Mouse (Mus musculus) midbrain, embryonic 15.5 days (tissue): ENCODE measurements at regions not wholly inside any gene's neighbourhood (a gene's known extent, or its start where the extent isn't known, plus 50 kb on each side); places are given as distances from the start of the nearest gene placed in this dataset.

ENCODE experiments used
- ATAC-seq: fragments of 200-750 bp; cut with Nextera tagmentation; replicated peaks from 2 replicates; pipeline ENCODE4 v1.8.0; 2017; ENCODE audit warnings: moderate TSS enrichment
- H3K27ac ChIP-seq: fragments of 300-500 bp; sonication (generic); 2 replicates; pipeline ENCODE4 v1.5.1; 2015; ENCODE audit warnings: mild to moderate bottlenecking, inconsistent platforms
- H3K27me3 ChIP-seq: fragments of 300-500 bp; sonication (generic); replicated peaks from 2 replicates; pipeline ENCODE4 v1.6.1; 2015; ENCODE audit warnings: inconsistent platforms
- H3K36me3 ChIP-seq: fragments of 300-500 bp; sonication (generic); replicated peaks from 2 replicates; pipeline ENCODE4 v1.6.1; 2015; ENCODE audit warnings: inconsistent platforms
- H3K4me1 ChIP-seq: fragments of 300-500 bp; sonication (generic); 2 replicates; pipeline ENCODE4 v1.6.1; 2015; ENCODE audit warnings: inconsistent platforms
- H3K4me2 ChIP-seq: fragments of 300-500 bp; sonication (generic); 2 replicates; pipeline ENCODE4 v1.6.1; 2015; ENCODE audit warnings: inconsistent platforms, mild to moderate bottlenecking, moderate library complexity
- H3K4me3 ChIP-seq: fragments of 300-500 bp; sonication (generic); 2 replicates; pipeline ENCODE4 v1.5.1; 2015; ENCODE audit warnings: mild to moderate bottlenecking, inconsistent platforms
- H3K9ac ChIP-seq: fragments of 300-500 bp; sonication (generic); 2 replicates; pipeline ENCODE4 v1.6.1; 2015; ENCODE audit warnings: mild to moderate bottlenecking, inconsistent platforms
- H3K9me3 ChIP-seq: fragments of 300-500 bp; sonication (generic); 2 replicates; pipeline ENCODE4 v1.6.1; 2016; ENCODE audit warnings: inconsistent platforms
- WGBS: fragments of 180-500 bp; shearing (Covaris S2); methylation state at CpG from one replicate; pipeline ENCODE4 v1.1.7; 2015; ENCODE audit warnings: mixed read lengths; 5-methylcytosine and 5-hydroxymethylcytosine counted together

GRCm38 (mm10) chr10:21741575-21741974 lies 140.4 kb upstream of the Sgk1 start:
- H3K9me3 ChIP-seq, result no peaks in the 10 kb centered on the region
- H3K36me3 ChIP-seq, result no peaks in the 10 kb centered on the region
- 47% methylated on average over 8 of the region's 8 CpGs for WGBS
- H3K4me2 ChIP-seq, result no peak overlapping the region
- H3K4me3 ChIP-seq, result no peak overlapping the region
- 0 out of 2 replicates have a peak, but pooled peaks have one; percentile 40 for ATAC-seq
- H3K4me1 ChIP-seq, result 0 out of 2 replicates have a peak, but pooled peaks cover 8% of the 10 kb centered on the region
- no peak overlapping the region for H3K9ac ChIP-seq
- H3K27ac ChIP-seq, result peak overlapping the region; percentile 45
- H3K27me3 ChIP-seq, result no peaks in the 10 kb centered on the region

- Histone ChIP-seq H3K4me1 (0 out of 2 replicates have a peak, but pooled peaks cover 8% of the 10 kb centered on the region), H3K9ac (no peak overlapping the region), H3K27me3 (no peaks in the 10 kb centered on the region), H3K36me3 (no peaks in the 10 kb centered on the region), H3K4me2 (no peak overlapping the region), H3K27ac (peak overlapping the region; percentile 53), H3K9me3 (no peaks in the 10 kb centered on the region), H3K4me3 (no peak overlapping the region)
- ATAC-seq, result peak; percentile 80
- WGBS, result 72% methylated on average over 23 of the region's 23 CpGs
Observed at GRCm38 (mm10) chr10:21741976-21742745, 139.8 kb upstream of the Sgk1 start.

- Histone ChIP-seq H3K36me3 (no peaks in the 10 kb centered on the region), H3K4me3 (no peak overlapping the region), H3K4me2 (no peak overlapping the region), H3K9me3 (no peaks in the 10 kb centered on the region), H3K4me1 (0 out of 2 replicates have a peak, but pooled peaks cover 8% of the 10 kb centered on the region), H3K27me3 (no peaks in the 10 kb centered on the region), H3K27ac (no peak overlapping the region), H3K9ac (no peak overlapping the region)
- WGBS, result 94% methylated on average over 4 of the region's 4 CpGs
- no peak for ATAC-seq
Observed at GRCm38 (mm10) chr10:21743396-21743795, 138.6 kb upstream of the Sgk1 start.

GRCm38 (mm10) chr10:21744341-21744955 lies 137.5 kb upstream of the Sgk1 start:
- Histone ChIP-seq H3K9me3 (no peaks in the 10 kb centered on the region), H3K4me3 (no peak overlapping the region), H3K4me2 (no peak overlapping the region), H3K27me3 (no peaks in the 10 kb centered on the region), H3K36me3 (no peaks in the 10 kb centered on the region), H3K4me1 (0 out of 2 replicates have a peak, but pooled peaks cover 8% of the 10 kb centered on the region), H3K9ac (no peak overlapping the region), H3K27ac (no peak overlapping the region)
- 78% methylated on average over 6 of the region's 6 CpGs for WGBS
- ATAC-seq, result no peak

GRCm38 (mm10) chr10:21745940-21746487 lies 136.0 kb upstream of the Sgk1 start:
- WGBS, result 13% methylated on average over 4 of the region's 4 CpGs
- Histone ChIP-seq H3K36me3 (no peaks in the 10 kb centered on the region), H3K4me1 (0 out of 2 replicates have a peak, but pooled peaks cover 6% of the 10 kb centered on the region), H3K27me3 (no peaks in the 10 kb centered on the region), H3K9ac (no peak overlapping the region), H3K27ac (no peak overlapping the region), H3K9me3 (no peaks in the 10 kb centered on the region), H3K4me3 (no peak overlapping the region), H3K4me2 (no peak overlapping the region)
- no peak for ATAC-seq

- no peak overlapping the region for H3K4me2 ChIP-seq
- H3K4me1 ChIP-seq, result 0 out of 2 replicates have a peak, but pooled peaks cover 2% of the 10 kb centered on the region
- no peak overlapping the region for H3K9ac ChIP-seq
- no peaks in the 10 kb centered on the region for H3K27me3 ChIP-seq
- H3K27ac ChIP-seq, result no peak overlapping the region
- no peaks in the 10 kb centered on the region for H3K9me3 ChIP-seq
- ATAC-seq, result 0 out of 2 replicates have a peak, but pooled peaks have one; percentile 18
- no peaks in the 10 kb centered on the region for H3K36me3 ChIP-seq
- no peak overlapping the region for H3K4me3 ChIP-seq
- WGBS, result 15% methylated on average over 9 of the region's 9 CpGs
Observed at GRCm38 (mm10) chr10:21746713-21747112, 135.3 kb upstream of the Sgk1 start.

- H3K4me3 ChIP-seq, result no peak overlapping the region
- no peak overlapping the region for H3K9ac ChIP-seq
- no peaks in the 10 kb centered on the region for H3K27me3 ChIP-seq
- no peaks in the 10 kb centered on the region for H3K9me3 ChIP-seq
- no peaks in the 10 kb centered on the region for H3K36me3 ChIP-seq
- H3K4me2 ChIP-seq, result no peak overlapping the region
- H3K27ac ChIP-seq, result no peak overlapping the region
- H3K4me1 ChIP-seq, result peaks cover 10% of the 10 kb centered on the region
- no peak for ATAC-seq
- WGBS, result 79% methylated on average over 6 of the region's 6 CpGs
Observed at GRCm38 (mm10) chr10:21751326-21751725, 130.7 kb upstream of the Sgk1 start.

GRCm38 (mm10) chr10:21752392-21752791 lies 129.6 kb upstream of the Sgk1 start:
- H3K9ac ChIP-seq, result no peak overlapping the region
- ATAC-seq, result no peak
- H3K4me2 ChIP-seq, result no peak overlapping the region
- no peaks in the 10 kb centered on the region for H3K9me3 ChIP-seq
- H3K36me3 ChIP-seq, result no peaks in the 10 kb centered on the region
- H3K4me1 ChIP-seq, result peaks cover 10% of the 10 kb centered on the region
- H3K4me3 ChIP-seq, result no peak overlapping the region
- H3K27me3 ChIP-seq, result no peaks in the 10 kb centered on the region
- H3K27ac ChIP-seq, result no peak overlapping the region
- 54% methylated on average over 3 of the region's 3 CpGs for WGBS

GRCm38 (mm10) chr10:21754763-21755548 lies 127.0 kb upstream of the Sgk1 start:
- Histone ChIP-seq H3K9ac (no peak overlapping the region), H3K27ac (peak overlapping the region; percentile 70), H3K4me3 (no peak overlapping the region), H3K27me3 (no peaks in the 10 kb centered on the region), H3K4me2 (no peak overlapping the region), H3K36me3 (no peaks in the 10 kb centered on the region), H3K4me1 (peaks cover 10% of the 10 kb centered on the region), H3K9me3 (no peaks in the 10 kb centered on the region)
- 32% methylated on average over 12 of the region's 12 CpGs for WGBS
- ATAC-seq, result peak; percentile 85

GRCm38 (mm10) chr10:21755717-21756116 lies 126.3 kb upstream of the Sgk1 start:
- Histone ChIP-seq H3K9ac (no peak overlapping the region), H3K36me3 (no peaks in the 10 kb centered on the region), H3K4me2 (no peak overlapping the region), H3K9me3 (no peaks in the 10 kb centered on the region), H3K27ac (no peak overlapping the region; the same call in 1 of the 2 replicates), H3K4me1 (peaks cover 10% of the 10 kb centered on the region), H3K27me3 (no peaks in the 10 kb centered on the region), H3K4me3 (no peak overlapping the region)
- ATAC-seq, result 0 out of 2 replicates have a peak, but pooled peaks have one; percentile 8
- 81% methylated on average over 4 of the region's 4 CpGs for WGBS

- no peaks in the 10 kb centered on the region for H3K27me3 ChIP-seq
- H3K4me2 ChIP-seq, result no peak overlapping the region
- H3K36me3 ChIP-seq, result no peaks in the 10 kb centered on the region
- 94% methylated on average over 7 of the region's 7 CpGs for WGBS
- no peak overlapping the region for H3K27ac ChIP-seq
- H3K4me3 ChIP-seq, result no peak overlapping the region
- peaks cover 10% of the 10 kb centered on the region for H3K4me1 ChIP-seq
- H3K9ac ChIP-seq, result no peak overlapping the region
- no peak for ATAC-seq
- no peaks in the 10 kb centered on the region for H3K9me3 ChIP-seq
Observed at GRCm38 (mm10) chr10:21756811-21757210, 125.2 kb upstream of the Sgk1 start.

GRCm38 (mm10) chr10:21758122-21758521 lies 123.9 kb upstream of the Sgk1 start:
- WGBS, result 81% methylated on average over 6 of the region's 6 CpGs
- Histone ChIP-seq H3K9me3 (no peaks in the 10 kb centered on the region), H3K4me1 (peaks cover 10% of the 10 kb centered on the region), H3K4me2 (no peak overlapping the region), H3K27ac (no peak overlapping the region), H3K9ac (no peak overlapping the region), H3K36me3 (no peaks in the 10 kb centered on the region), H3K27me3 (no peaks in the 10 kb centered on the region), H3K4me3 (no peak overlapping the region)
- no peak for ATAC-seq
